Mouse (Mus musculus): ENCODE data around the gene Aig1. TPM values are rescaled to one million over a fixed set of nuclear protein-coding genes. Genes with fewer than 3 reads are reported as not detected.
A peak's percentile ranks its signal among the peaks of the same experiment; 100 is the strongest.
"Not testable (repeated sequence)": the region's sequence is repeated elsewhere in the genome, so short reads cannot be mapped to it uniquely, and the experiment has no call there.

Aig1 gene
- polyA plus RNA-seq (2012; ENCODE audit: insufficient read depth, low replicate concordance): 1.6 and 5.7 TPM in 2 replicates

DNA sequence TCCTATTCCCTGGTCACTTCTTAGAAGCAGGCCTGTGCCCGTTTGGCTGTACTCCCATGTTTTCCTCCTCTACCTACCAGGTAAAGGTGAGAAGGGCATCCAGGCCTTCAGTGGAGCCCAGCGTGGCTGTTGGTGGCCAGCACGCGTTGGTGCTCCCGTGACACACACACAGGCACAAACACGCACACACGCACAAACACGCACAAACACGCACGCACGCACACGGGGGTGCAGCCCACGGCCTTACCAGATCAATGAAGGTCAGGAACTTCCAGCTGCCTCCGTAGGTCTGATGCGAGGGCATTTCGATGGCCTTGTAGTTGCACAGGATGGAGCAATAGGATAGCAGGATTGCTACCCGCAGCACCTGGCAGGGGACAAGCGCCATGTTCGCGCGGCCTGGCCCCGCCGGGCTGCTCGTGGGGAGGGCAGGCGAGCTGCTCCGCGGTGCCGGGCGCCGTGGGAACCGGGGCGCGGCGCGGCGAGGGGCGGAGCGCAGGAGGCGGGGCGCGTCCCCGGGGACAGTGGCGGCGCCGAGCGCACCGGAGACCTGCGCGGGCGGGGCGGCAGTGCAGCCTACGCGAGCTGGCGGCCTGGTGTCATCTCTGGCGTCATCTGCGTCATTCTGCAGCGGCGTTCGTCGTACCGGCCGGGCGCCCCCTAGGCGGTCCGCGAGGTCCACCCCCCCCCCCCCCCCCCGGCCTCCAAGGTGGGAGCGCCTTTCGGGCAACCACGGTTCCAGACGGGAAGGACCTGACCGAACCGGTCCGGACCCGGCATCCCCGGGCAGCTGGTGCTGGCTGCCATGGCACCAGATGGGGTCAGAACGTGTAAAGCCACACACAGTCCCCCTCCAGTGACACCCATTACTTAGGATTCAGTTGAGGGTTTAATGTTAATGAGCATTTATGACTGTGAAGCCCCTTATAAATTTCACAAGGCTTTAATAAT lies at the start of gene Aig1:
Aig1 (minus strand) TSS at position 610 of the 951 bp plus-strand sequence.
- peaks cover 15% of the 10 kb centered on the region for H3K4me1 ChIP-seq
- peaks cover 10% of the 10 kb centered on the region for H3K27me3 ChIP-seq (replicated peaks)
- H3K36me3 ChIP-seq (replicated peaks; ENCODE audit: low read length): no peaks in the 10 kb centered on the region
- no peak for TF ChIP-seq FLI1 (IDR thresholded peaks at IDR 0.05; ENCODE audit: low read length)
- no peak for TF ChIP-seq GATA1 (IDR thresholded peaks at IDR 0.05; ENCODE audit: borderline replicate concordance, low read length)
- H3K4me3 ChIP-seq (replicated peaks): peak within 1 kb of the TSS; percentile 94
- H3K9me3 ChIP-seq: peaks cover 3% of the 10 kb centered on the region; the same call in 1 of the 2 replicates

DNA sequence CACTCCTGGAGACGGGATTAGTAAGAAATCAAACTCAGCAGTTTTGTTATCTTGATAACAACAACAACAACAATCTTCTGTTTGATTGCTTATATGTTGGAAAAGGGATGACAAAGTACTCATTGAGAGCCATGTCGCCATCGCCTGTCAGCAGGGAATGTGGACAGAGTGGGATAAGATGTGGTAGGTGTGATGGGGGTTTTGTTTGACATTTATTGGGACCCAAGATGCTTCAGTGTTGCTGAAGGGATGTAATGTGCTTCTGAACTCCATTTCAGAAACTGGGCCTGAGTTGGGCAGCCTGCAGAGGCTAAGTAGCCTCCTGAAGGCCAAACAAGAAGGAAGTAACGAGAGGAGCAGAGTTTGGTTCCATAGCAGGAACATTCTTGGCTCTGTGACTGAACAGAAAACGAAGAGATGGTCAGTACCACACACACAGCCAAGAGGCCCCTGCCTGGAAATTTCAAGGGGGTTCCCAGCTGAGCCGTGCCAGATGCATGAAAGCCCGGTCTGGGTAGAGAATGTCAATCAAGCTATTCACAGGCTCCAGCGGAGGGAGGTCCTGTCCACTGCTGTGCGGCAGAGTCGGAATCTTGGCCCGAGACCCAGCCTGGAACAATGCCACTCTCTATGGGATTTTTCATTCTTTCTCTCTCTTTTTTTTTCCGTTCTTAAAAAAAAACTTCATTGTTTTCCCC lies 48.0 kb upstream of the Aig1 start:
- Histone ChIP-seq H3K9me3 (no peaks in the 10 kb centered on the region), H3K4me1 (no peaks in the 10 kb centered on the region), H3K27me3 (replicated peaks) (no peaks in the 10 kb centered on the region), H3K36me3 (replicated peaks; ENCODE audit: low read length) (no peaks in the 10 kb centered on the region), H3K4me3 (replicated peaks) (no peak overlapping the region)
- TF ChIP-seq FLI1 (IDR thresholded peaks at IDR 0.05; ENCODE audit: low read length): no peak
- TF ChIP-seq GATA1 (IDR thresholded peaks at IDR 0.05; ENCODE audit: borderline replicate concordance, low read length): no peak

DNA sequence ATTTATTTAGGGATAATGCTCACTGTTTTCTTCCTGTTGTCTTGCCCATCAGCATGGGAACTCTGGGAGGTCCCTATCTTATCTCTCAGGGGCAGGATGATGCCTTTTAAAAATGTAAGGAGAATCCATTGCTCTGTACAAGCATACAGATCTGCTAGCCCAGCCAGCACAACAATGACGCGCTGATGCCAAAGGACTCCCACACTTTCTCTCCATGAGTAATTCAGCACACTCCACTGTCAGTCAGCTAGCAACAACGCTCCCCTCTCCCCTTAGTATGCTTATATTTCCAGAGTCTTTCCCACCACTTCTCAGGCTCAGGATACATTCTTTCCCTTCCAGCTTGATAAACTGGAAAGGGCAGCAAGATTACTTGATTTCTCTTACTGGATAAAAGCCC lies 46.4 kb upstream of the Aig1 start:
- Histone ChIP-seq H3K36me3 (replicated peaks; ENCODE audit: low read length) (no peaks in the 10 kb centered on the region), H3K9me3 (no peaks in the 10 kb centered on the region), H3K4me3 (replicated peaks) (no peak overlapping the region), H3K27me3 (replicated peaks) (no peaks in the 10 kb centered on the region), H3K4me1 (no peaks in the 10 kb centered on the region)
- no peak for TF ChIP-seq FLI1 (IDR thresholded peaks at IDR 0.05; ENCODE audit: low read length)
- TF ChIP-seq GATA1 (IDR thresholded peaks at IDR 0.05; ENCODE audit: borderline replicate concordance, low read length): no peak

DNA sequence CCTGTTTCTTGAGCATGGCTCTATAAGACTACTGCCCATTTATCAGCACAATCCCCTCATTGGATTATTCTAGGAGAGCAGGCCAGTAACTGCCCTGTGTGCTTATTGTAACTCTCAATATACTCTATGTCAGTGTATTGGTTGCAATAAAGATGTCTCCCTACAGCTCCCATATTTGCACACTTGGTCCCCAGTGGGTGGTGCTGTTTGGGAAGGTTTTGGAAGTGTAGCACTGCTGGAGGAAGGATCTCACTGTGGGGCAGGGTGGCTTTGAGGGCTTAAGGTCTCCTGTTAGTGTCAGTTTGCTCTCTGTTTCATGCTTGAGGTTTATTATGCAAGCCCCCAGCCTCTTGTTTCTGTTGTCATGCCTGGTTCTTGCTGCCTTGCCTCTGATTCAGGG lies 44.9 kb upstream of the Aig1 start:
- H3K27me3 ChIP-seq (replicated peaks): no peaks in the 10 kb centered on the region
- TF ChIP-seq GATA1 (IDR thresholded peaks at IDR 0.05; ENCODE audit: borderline replicate concordance, low read length): no peak
- TF ChIP-seq FLI1 (IDR thresholded peaks at IDR 0.05; ENCODE audit: low read length): no peak
- H3K4me1 ChIP-seq: no peaks in the 10 kb centered on the region

DNA sequence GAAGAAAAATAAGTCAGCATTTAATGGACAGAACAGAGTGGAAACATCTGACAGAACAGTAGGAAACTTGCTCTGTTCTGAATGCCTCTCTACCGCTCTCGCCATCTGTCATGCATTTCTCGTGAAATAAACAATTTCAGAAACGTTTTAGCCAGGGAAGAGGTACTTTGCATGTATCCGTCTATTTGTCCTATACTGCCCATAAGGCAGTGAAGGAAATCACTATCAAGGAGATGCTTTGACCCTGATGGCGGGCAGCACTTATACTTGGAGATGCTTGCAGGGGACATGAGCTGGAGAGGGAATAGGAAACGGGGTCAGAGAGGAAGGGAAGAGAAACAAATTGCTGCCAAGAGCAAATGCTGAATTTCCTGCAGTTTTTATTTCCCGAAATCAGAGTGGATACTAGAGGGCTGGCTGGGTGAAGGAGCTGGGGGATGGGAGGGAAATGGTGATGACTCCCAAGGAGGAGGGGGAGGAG lies 37.5 kb upstream of the Aig1 start:
- peaks cover 11% of the 10 kb centered on the region for H3K9me3 ChIP-seq
- H3K4me1 ChIP-seq: no peaks in the 10 kb centered on the region
- H3K4me3 ChIP-seq (replicated peaks): no peak overlapping the region
- no peaks in the 10 kb centered on the region for H3K36me3 ChIP-seq (replicated peaks; ENCODE audit: low read length)
- no peaks in the 10 kb centered on the region for H3K27me3 ChIP-seq (replicated peaks)
- TF ChIP-seq GATA1 (IDR thresholded peaks at IDR 0.05; ENCODE audit: borderline replicate concordance, low read length) (no peak), FLI1 (IDR thresholded peaks at IDR 0.05; ENCODE audit: low read length) (no peak)

More for the DNA sequence above, 44.9 kb upstream of the Aig1 start:
- no peaks in the 10 kb centered on the region for H3K36me3 ChIP-seq (replicated peaks; ENCODE audit: low read length)
- H3K4me3 ChIP-seq (replicated peaks): no peak overlapping the region
- peaks cover 1% of the 10 kb centered on the region; the same call in 1 of the 2 replicates for H3K9me3 ChIP-seq

DNA sequence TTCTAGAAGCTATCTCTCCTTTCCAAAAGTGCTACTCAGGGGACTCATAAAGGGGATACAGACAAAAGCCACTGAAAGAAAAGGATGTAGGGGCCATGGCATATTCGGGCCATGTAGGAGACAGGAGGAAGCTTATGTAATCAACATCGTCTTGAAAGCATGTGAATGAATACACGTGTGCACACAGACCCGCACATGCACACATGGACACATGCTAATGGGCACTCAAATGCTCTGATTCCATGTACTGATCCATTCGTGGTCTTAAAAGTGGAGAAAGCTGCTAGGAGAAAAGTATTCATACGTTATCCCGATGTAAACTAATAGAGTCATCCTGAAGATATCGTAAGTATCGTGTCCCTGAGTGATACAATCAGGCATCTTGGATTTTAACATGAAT lies 36.8 kb upstream of the Aig1 start:
- H3K9me3 ChIP-seq: peaks cover 11% of the 10 kb centered on the region
- H3K4me1 ChIP-seq: no peaks in the 10 kb centered on the region
- no peak overlapping the region for H3K4me3 ChIP-seq (replicated peaks)
- H3K36me3 ChIP-seq (replicated peaks; ENCODE audit: low read length): no peaks in the 10 kb centered on the region
- H3K27me3 ChIP-seq (replicated peaks): no peaks in the 10 kb centered on the region
- TF ChIP-seq GATA1 (IDR thresholded peaks at IDR 0.05; ENCODE audit: borderline replicate concordance, low read length): no peak
- TF ChIP-seq FLI1 (IDR thresholded peaks at IDR 0.05; ENCODE audit: low read length): no peak

DNA sequence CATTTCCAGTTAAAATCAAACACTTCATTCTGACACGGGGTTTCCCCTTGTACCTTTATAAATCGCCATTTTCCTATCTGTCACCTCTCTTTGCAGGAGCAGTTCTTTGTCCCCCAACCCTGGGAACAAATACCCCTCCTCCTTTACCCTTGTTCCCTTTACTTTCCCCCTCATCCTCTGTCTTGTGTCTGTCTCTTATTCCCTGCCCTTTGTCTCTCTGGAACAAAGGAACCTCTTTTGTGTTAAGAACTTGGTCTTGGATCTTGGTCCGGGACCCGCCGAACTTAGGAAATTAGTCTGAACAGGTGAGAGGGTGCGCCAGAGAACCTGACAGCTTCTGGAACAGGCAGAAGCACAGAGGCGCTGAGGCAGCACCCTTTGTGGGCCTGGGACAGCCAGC lies 24.0 kb upstream of the Aig1 start:
- not testable (repeated sequence) for H3K27me3 ChIP-seq (replicated peaks); H3K4me1 ChIP-seq; H3K9me3 ChIP-seq; H3K36me3 ChIP-seq (replicated peaks; ENCODE audit: low read length); H3K4me3 ChIP-seq (replicated peaks)

DNA sequence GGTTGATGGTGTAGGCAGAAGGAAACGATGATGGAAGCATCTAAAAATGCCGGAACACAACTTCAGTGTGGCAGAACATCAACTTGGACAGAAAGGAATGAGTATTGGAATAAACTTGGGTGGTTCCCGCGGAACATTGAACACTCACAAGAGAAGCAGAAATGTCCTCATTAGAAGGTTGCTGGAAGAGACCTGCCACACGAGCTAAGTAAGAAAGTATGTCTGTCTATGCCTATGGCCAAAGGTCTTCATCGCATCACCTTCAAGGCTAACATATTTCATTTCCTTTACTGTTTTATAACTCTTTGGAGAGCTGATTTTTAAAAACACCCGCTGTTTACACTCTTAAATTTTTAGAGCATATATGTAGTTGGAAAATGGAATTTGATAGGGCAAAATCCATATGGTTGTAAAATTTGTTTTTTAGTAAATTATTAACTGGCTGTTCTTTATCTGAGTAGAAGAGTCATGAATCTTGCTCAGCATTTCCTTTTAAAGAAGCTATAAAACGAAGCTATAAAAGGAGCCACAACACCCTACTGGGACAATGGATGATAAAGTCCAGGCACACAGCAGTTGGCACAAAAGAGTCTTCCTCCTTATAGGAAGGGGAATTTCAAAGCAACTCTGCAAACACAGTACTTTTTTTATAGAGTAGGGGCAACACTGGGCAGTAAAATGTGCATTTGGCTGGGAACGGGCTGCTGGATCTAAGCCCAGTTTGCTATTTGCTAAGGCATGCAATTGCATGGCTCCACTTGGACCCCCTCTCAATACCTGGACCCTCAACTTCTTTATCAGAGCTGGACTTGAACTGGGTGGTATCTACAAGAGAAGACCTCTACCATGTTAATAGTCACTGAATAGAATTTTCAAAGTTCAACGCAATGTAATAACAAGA lies 14.4 kb upstream of the Aig1 start:
- TF ChIP-seq GATA1 (IDR thresholded peaks at IDR 0.05; ENCODE audit: borderline replicate concordance, low read length): no peak
- no peak for TF ChIP-seq FLI1 (IDR thresholded peaks at IDR 0.05; ENCODE audit: low read length)
- no peaks in the 10 kb centered on the region for H3K36me3 ChIP-seq (replicated peaks; ENCODE audit: low read length)
- no peak overlapping the region for H3K4me3 ChIP-seq (replicated peaks)
- no peaks in the 10 kb centered on the region for H3K9me3 ChIP-seq
- H3K4me1 ChIP-seq: no peaks in the 10 kb centered on the region
- no peaks in the 10 kb centered on the region for H3K27me3 ChIP-seq (replicated peaks)

DNA sequence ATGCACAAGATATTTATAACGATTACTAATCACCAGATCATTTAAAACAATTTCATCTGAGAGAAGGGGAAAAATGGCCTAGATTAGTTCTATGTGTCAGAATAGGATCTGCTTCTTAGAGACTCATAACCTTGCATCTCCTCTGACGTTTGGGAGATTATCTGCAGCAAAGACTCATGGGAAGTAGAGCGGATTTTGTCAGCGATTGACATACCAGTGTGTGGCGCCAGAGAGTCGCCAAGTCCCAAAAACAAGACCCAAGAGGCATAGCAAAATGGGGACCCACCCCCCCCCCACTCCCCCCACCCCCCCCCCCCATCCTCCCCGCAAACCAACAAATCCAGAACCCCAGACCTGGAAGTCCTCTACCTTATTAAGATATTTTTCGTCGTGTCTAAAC lies 13.7 kb upstream of the Aig1 start:
- Histone ChIP-seq H3K4me1 (no peaks in the 10 kb centered on the region), H3K4me3 (replicated peaks) (no peak overlapping the region)

More for the DNA sequence above, 13.7 kb upstream of the Aig1 start:
- TF ChIP-seq GATA1 (IDR thresholded peaks at IDR 0.05; ENCODE audit: borderline replicate concordance, low read length) (no peak), FLI1 (IDR thresholded peaks at IDR 0.05; ENCODE audit: low read length) (no peak)
- H3K9me3 ChIP-seq: no peaks in the 10 kb centered on the region
- H3K27me3 ChIP-seq (replicated peaks): no peaks in the 10 kb centered on the region
- H3K36me3 ChIP-seq (replicated peaks; ENCODE audit: low read length): no peaks in the 10 kb centered on the region
